Mouse (Mus musculus) 3134 (cell line): ENCODE results near the gene Pard3b.

Experiments used
- DNase-seq: peaks from one replicate; pipeline ENCODE4 v3.0.0-alpha.2; 2011; ENCODE audit warnings: low spot score; ENCODE audit not compliant: insufficient read length; ENCODE audit errors: extremely low read depth

The Pard3b gene

DNA sequence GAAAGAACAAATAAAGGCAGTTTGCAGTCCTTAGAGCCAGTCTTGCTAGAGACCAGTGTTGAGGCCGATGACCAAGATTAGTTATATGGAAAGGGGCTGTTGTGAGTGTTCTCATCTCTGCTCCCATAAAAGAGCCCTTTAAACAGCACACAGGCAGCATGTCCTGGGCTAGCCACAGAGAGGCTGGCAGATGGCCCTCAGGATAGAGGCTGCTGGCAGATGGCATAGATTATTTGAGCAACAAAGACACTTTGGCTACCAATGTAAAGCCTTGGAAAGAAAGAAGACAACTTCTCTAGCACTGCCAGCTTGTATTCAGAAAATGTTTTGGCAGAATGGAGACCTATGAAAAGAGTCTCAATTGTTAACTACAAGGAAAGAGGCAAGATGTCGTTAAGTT, 274.3 kb downstream of the Pard3b start:
- no peak for DNase-seq

DNA sequence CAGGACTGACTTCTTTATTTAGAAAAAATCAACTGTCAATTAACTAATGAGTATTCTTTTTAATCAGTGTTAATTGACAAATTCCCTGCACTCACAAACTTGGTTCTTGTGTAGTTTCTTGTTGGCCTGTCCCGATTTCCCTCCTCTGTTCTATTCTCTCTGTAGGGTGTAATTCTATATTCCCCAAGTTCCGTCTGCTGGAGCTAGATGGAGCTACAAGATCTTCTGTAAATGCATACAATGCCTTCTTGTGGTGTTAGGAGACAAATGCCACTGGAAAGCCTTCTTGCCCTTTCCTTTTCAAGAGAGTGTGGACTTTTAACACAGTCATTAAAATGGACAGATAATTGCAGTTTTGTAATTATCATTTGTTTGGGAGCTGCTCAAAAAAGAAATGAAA, 286.3 kb downstream of the Pard3b start:
- no peak for DNase-seq

DNA sequence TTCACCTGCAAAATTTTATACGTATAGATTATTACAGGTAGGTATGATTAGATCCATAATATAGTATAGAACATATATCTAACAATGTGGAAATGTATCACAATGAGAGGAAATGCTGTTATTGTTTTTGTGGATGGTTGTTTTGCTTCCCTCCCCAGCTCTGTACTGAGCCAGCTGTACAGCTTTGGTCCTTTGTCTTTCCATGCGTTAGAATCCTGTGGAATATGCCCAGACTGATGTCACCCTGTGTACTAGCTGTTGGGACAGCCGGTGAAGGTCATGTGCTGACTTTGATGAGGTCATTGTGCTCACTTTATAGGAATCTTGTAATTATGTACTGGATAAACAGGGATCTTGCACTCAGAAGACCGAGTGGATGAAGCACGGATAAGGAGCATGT, 286.9 kb downstream of the Pard3b start:
- no peak for DNase-seq

DNA sequence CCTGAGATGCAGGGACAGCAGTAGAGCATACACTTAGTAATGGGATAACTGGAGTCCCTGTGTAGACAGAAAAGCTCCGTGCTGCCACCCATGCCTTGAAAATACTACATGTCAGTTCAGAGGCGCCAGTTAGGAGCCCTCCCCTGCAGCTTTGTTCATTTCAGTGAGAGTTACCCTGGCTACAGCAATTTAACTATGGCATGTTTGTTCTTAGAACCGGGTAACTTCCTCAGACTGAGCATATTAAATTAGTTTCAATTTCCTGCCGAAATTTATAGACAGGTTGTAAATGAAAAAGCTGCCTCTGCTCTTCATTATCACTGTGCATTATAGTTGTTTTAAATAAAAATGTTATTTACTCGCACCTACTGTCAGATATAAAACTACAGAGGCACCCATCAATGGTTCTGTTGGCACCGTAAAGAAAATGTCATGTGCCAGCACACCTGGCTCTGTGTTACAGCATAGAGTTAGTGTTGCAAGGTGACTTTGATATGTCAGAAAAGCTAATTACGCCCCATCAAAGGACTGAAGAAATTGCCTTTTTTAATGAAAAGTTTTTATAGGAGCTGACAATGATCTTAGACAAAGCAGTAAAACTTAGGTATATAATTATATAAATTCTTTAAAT, 289.6 kb downstream of the Pard3b start:
- DNase-seq = no peak

DNA sequence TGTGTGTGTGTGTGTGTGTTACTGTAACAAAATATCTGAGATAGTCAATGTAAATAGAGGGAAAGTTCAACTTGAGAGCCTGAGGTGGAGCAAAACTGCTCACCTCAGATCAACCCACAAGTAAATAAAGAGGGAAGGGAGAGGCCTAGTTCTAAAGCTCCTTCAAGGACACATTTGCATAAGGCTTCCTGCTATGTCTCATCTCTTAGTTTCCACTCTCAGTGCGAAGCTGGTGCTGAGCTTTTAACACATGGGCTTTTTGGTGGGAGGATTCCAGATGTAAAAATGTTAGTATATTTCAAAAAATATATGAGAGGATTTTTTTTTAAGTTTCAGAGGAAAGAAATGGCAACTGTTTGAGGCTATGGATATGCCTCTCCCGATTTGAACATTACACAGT, 294.9 kb downstream of the Pard3b start:
- no peak for DNase-seq

DNA sequence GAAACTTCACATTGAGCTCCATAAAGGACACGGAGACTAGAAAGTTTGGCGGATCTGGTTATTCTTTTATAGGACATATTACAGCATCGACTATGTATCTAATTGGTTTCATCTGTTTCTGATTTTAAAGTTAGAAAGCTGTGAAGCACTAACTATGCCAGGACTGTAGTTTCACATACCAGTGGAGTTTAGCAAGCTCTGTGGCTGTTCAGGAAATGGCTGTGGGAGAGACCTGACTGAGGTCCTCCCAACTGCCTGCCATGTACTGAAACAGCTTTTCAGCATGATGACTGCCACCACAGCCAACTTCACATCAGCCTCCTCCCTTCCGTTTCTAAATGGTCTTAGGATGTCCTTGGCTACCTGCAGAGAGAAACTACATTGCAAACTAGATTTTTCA, 296.1 kb downstream of the Pard3b start:
- DNase-seq = no peak

DNA sequence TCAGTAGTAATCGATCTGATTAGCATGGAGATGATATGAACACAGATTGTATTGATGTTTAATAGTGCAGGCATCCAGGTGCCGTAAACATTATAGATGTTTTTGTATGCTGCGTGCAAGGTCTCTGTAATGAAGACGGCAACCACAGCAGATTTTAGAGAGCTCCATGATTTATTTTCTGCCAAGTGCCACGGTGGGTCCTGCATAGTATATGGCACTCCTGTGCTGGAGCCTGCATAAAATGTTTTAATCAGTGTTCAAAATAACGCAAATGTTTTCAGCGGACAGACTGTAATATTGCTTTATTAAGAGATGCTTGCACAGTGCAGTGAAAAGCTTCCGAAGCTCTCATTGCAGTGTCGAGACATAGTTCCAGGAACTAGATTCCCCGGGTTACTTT, 301.3 kb downstream of the Pard3b start:
- no peak for DNase-seq

DNA sequence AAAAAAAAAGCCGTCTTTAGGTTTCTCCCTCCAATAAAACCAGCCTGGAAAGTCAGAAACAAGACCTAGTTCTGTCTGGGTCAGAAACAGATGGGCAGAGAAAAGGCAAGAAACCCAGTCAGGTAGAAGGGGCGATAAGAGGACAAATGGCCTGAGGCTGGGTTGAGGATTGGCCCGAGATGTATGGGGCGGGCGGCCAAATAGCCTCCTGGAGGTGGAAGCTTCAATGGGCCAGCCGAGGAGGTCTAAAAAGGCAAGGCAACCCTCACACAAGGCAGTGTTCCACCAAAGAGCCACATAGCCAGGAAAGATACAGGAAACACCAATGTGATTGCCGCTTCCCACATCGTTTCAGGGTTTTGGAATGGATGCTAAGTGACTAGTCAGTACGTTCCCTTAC, 322.9 kb downstream of the Pard3b start:
- DNase-seq = no peak

DNA sequence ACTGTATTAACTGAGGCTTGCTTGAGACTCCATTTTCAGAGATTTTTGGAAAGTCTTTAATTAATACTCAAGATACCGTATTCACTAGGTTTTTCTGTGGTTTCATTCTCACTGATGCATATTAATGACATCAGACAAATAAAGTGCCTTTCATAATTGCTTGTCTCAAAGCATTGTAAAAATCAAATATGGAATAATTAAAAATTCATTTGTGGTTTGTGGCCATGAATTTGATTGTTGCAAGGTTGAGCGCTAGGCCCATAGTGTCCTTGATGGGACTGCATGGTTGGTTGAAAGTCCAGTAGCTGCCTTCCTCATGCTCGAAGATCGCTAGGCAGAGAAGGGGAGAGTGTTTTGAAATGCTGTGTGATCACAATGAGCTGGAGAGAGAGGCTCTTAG, 323.9 kb downstream of the Pard3b start:
- DNase-seq = no peak

DNA sequence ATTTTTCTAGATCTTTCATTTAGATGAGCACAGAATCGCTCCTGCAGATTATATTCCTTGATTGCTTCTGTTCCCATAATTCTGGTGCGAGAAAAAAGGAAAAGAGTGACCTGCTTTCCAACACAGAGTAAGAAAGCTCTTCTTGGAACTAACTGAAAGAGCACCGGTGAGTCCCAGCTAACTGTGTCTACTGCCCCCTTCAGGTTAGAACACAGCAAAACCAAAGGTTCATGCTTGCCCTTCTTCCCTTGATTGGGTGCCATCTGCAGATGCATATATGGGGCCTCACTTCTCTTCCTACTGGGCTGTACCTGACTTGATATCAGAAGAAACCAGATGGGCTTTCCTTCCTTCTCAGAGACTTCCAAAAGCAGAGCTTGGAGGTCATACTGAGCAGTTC, 328.5 kb downstream of the Pard3b start:
- DNase-seq = no peak

DNA sequence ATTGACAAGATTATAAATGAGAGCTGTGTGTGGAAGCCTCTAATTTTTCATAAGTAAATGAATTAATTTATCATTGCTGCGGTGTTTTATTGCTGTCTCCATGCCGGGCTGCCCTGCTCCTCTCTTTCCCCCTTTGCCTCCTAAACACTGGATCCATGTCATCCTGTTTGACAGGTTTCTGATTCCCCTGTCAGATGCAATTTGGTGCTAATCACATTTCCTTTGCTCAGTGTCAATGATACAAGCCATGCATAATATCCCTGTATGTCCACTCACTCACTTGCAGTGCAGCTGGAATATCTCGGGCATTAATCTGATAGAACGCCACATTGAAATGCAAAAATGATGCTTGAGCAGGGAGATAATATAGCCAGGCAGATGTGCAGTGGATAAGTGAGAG, 329.2 kb downstream of the Pard3b start:
- DNase-seq = no peak

DNA sequence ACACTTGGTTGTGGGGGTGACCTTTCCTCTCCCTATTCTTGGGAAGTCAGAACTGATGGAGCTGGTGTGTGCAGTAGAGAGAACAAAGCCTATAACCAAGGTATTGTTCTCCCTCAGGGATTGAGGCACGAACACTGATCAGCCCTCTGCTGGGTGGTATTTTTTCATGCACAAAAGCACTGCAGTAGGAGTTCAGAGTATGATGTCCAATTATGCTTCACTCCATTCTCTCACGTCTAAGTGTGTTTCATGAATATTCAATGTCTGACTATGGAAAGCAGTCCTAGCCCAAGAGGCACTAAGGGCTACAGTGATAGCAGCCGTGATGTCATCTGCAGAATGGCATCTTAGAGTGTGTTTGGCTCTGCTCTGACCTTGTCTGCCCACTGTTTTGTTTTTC, 359.1 kb downstream of the Pard3b start:
- no peak for DNase-seq

DNA sequence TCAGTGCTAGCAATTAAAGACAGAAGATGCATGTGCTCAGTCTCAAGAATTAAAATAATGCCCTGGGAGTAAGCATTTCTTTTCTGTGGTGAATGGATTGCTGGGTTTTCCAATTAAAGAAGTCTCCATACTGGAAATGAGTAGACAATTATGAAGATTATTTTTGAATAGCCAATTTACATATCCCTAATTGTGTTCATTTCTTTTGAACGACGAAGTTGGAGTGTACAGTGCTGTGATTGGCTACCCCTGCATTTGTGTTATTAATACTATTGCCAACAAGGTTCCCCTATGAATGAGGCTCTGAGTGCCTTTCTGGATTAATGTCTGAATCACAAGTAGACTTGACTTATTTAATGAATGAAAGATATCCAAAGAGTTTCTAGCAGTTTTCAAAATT, 370.2 kb downstream of the Pard3b start:
- no peak for DNase-seq

DNA sequence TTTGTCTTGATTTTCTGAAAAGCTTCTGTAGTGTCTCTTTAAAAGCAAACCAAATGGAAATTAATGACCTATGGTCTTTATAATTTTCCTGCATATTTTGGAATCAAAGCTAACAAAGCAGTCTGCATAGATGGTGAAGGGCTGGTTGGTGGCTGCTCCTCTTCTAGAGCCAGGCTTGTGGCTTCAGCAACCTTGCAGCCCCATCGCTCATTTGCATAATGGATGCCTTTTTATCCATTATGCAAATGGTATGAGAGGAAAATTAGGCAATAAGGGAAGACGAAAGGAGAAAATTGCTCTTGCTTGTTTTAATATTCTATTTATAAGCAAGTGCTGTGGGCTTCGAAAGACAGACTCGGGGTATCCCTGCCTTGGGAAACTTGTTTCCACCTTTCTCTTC, 373.1 kb downstream of the Pard3b start:
- DNase-seq = no peak

DNA sequence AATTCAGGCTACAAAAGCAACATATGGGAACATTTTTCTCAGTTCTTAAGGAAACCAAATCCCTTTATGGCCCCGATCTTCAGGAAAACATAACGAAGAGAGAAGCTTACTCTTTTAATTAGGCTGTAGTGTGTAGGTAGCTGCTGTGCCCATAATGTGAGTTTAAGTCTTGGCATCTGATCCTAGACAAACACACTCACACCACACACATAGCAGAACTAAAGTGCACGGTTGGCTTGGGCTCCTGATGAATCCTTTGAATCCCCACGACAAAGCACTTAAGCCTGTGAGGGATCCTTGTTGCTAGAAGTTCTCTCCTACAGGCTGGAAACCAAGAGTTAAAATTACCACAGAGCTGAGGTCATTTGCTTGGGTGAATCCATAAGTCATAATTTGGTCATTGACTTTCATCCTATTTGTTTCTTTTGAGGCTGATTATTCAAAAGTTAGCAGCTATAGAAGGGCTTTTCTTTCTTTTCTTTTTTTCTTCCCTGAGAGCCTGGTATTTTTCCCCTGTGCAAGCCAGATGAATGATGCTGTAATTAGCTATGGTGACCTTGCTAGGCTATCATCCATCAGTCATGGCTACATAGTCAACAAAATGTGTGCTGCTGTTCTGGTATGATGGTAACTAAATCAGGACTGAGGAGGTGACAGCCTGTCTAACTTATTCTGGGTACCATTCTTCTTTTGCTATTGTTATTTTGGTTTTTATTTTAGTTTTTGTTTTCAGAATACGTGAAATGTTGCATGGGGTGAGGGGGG, 378.1 kb downstream of the Pard3b start:
- DNase-seq = no peak

DNA sequence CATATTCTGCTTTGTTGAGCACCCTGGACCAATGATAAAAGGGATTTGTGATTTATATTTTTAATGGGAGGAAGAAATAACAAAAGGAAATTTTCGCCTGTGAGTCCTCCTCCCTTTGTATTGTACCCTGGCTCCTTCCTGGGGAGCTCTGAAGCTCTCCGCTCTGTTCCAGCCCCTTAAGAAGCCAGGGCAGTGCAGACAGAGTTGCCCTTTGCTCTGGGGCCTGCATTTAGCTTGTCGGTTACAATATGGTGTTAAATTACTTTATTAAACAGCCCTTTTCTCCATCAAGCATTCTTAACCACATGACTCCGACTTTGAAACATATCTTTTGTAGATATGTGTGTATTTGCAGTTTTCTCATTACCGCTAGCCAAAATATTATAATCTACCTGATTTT, 379.7 kb downstream of the Pard3b start:
- DNase-seq = no peak

DNA sequence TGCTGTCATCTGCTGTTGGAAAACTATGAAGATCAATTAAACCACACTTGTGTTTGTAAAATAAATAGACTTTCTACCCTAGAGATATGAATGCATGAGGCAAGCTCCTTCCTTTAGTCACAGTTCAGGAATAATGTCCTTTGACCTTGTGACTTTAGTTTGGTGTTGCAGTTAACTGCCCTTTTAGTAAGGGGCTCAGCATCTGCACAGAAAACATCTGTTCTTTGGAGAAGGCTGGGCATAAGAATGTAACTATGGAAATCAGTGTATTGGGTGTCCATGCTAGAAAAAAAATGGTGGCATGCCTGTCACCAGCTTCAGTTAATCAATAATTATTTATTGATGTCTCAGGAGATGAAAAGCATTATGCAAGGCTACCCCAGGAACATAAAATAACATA, 381.1 kb downstream of the Pard3b start:
- no peak for DNase-seq

DNA sequence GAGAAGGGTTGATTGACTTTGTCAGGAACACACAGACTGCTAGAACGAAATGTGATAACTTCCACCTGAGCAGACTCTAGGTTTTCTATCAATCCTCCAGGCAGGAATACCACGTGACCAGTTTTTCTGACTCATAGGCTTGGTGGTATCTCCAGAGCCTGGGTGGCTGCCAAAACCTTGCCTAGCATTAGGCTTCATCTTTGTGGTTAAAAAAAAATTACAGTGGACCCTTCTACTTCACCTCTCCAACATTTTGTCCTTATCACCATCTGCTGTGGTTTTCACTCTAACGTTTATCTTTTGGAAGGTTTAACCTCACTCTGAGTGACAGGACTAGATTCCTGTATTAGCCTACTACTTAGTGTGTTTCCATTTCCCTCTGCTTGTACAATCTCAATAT, 403.1 kb downstream of the Pard3b start:
- DNase-seq = no peak

DNA sequence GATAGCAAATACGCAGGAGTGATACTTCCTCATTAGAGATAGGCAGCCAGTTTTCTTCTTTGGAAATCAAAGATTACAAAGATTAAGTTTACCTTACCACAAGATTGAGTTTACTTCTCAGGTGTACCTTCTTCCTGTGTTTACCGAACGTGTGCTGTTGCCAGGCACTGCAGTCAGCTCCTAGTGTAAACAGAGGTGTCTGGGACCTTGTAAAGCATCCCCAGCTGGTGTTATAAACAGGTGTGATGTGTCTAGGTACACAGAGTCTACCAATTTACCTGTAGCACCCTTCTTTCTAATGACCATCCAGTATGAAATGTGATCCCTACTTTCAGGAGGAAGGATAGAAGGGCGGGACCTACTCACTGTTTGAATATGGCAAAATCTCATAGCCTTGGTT, 410.0 kb downstream of the Pard3b start:
- no peak for DNase-seq

DNA sequence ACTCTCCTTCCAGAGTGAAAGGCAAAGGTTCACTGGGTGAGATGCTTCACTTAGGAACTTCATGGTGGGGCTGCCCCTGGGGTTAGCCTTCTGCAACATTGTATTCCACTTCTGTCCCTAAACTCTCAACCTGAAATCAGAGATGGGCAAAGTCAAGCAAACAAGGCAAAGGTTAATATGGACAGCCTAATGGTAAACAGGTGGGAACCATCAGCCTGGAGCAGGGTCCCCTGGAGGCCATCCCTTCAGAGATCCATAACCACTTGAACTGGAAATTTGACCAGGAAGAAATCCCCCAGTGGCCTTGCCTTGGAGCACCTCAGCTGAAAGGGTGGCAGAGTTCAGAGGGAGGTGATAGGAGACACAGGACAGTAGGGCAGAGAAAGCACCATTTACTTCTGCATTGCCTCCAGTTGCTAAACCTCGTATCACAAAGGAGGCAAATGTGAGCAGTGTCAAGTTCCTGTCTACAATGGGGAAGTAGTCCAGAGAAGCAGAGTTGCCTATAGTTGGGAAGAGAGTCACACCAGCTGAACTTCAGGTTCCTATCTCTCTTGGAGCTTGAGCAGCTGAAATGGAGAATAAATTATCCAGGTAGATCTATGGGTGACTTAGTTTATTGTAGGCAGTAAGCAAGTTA, 412.7 kb downstream of the Pard3b start:
- DNase-seq = no peak

DNA sequence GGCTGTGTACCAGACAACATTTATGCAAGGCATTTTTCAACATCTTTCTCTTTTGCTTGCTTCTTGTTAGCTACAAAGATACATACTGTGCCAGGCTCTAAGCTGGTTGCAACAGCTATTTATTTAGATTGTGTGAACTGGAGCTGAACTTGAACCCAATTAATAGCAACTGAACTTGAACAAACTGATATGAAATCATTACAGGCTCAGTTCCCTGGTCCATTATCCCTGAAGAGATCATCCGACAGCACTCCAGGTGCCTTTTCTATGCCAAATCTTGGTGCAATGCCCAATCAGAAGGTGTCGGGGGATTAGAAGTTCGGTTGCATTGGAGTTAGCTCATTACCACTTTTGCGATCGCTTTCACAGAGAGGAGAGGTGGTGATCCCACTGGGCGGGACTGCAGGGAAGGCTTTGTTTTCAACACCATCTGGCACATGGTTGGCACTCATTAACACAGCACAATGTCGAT, 414.6 kb downstream of the Pard3b start:
- no peak for DNase-seq

DNA sequence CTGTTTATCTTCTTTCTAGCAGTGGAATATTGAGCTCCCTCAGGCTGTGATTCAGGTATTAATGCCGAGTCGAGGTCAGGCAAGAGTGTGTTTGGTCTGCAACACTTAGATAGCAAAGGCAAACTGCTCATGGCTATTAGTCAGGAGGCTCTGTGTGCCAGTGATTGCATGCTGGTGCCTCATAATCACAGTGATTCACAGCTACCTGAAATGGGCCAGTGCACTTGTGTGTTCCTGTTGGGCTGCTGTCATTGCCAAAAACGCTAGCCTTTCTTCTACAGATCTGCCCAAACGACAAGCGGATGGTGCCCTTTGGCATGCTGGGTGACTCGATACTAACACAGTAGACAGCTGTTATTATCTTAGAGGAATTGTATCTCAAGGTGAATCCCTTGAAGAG, 416.7 kb downstream of the Pard3b start:
- no peak for DNase-seq
